Mouse (Mus musculus) cerebellum, adult 11-12 months (tissue): ENCODE results near the gene Olfr450.

Experiments used
- DNase-seq: peaks from one replicate; pipeline ENCODE4 v3.0.0; 2022

Gene Olfr450

DNA sequence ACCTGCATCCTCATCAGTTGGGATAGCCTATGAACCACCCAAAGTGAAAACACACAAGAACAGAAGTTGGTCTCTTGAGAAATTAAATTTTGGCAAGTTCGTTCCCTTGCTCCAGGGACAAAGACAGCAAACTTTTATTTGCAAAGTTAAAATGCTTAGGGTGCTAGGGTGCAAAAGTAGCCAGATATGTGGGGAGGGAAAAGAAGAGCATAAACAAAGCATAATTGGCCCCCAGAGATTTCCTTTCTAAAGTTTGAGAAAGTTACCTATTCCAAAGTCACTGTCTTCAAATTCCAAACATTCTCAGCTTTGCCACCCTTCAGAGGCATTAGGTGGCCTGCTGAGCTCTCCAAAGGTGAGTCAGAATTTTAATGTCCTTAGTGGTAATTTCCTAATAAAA lies at the start of gene Olfr450:
Gene Olfr450, plus strand, starts transcription at position 301 of the 400 bp plus-strand sequence.
- no peak for DNase-seq

DNA sequence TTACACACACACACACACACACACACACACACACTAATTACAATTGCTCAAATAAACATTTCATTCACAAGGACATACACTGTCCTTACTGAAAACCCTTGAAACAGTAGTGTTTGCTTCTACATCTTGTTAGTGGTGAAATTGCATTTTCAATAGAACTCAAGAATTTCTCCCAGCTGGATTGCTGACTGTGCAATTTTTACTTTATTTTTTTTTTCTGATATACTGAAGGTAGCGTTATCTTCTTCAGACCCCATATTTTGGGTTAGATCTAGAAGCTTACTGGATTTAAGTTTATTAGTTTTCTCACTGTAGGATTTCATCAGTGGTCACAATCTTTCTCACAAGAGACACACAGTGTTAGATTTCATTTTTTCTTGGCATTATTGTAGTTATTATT lies 34.7 kb upstream of the Olfr450 start:
- no peak for DNase-seq

DNA sequence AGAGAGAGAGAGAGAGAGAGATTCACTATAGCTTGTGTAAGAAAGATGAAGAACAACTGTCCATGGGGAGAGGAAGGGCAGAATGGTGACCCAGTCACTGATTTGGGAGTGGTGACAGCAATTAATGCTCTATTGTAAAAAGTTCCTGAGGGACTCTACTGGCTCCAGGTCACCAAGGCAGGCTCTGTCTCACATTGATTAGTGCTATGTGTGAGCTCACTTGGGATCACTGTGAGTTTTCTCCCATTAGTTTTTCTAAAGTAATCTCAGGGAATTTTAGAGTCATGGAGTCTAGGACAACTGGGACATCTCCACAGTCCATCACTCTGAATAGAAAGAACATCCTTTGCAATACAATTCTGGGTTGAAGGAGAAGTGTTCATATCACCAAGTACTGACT lies 26.9 kb upstream of the Olfr450 start, which contains the start of gene Olfr452:
Gene Olfr452, plus strand, starts transcription at position 301 of the 400 bp plus-strand sequence.
- DNase-seq: no peak

DNA sequence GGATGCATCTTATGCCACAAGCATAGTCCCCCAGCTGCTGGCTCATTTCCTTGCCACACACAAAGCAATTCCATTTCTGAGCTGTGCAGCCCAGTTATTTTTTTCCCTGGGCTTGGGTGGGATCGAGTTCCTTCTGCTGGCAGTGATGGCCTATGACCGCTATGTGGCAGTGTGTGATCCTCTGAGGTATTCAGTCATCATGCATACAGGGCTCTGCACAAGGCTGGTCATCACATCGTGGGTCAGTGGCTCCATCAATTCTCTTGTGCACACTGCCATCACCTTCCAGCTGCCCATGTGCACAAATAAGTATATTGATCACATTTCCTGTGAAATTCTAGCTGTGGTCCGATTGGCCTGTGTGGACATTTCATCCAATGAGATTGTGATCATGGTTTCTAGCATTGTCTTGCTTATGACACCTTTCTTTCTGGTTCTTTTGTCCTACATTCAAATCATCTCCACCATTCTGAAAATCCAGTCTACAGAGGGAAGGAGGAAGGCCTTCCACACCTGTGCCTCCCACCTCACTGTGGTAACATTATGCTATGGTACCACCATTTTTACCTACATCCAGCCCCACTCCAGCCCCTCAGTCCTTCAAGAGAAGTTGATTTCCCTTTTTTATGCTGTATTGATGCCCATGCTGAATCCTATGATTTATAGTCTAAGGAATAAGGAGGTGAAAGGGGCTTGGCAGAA lies 21.3 kb upstream of the Olfr450 start:
- DNase-seq: no peak

DNA sequence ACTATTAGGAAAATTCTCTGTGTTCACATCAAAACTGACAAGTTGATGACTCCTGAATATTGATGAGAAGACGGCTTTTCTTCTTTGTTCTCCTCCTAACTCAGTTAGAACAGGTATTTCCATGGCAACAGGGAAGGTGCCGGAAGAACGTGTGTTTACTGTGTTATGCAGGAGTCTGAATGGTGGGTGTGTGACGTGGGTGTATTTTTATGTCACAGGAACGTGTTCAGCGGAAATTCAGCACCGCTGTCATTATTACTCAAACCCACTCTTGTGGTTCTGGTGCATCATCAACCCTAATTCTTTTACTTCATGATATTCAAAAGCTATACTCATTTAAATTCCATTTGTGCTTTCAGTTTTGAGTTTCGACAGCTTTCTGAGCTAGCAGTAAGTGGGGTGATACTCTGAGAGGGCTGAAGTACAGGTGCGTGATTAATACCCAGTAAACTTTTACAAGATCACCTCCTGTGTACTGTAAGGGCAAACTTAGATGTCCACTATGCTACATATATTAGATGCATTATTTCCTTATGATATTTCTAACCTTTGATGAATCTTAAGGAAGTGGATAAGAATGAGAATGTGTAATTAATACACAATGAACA lies 20.7 kb upstream of the Olfr450 start:
- DNase-seq: no peak

DNA sequence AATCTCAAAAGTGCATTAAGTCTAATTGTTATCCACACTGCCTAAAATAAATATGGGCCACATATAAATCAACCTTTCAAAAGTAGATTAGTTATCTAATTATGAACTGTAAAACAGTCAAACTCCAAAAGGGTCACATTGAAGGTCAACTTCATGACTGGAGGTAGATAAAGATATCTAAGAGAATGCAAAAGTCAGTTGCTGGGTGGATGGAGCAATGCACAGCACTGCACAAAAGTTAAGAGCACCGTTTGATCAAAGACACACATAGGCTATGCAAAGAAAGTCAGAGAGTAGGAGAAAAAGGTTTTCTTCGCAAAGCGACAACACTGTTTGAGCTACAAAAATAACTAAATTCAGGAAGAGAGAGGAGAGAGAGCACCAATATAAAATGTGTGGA lies 16.8 kb upstream of the Olfr450 start:
- no peak for DNase-seq

DNA sequence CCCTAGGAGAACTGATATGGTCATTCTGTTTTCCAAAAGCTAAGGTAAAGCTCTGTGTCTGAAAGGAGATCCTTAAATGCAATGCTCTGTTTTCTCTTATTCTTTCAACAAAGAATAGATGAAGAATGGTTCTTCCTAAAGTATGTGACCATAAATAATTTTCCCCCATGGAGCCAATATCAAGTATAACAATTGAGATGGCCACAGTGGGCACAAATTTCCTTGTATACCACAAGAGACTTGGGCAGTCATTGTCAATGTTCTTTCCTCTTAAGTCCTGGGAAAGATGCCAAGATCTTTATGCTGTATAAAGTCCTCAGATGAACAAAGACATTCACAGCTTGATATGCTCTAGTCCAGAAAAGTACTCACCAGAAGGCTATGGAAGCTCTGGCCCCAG lies 22.3 kb downstream of the Olfr450 start, which contains the start of gene Olfr449:
Gene Olfr449, plus strand, starts transcription at position 301 of the 400 bp plus-strand sequence.
- no peak for DNase-seq

DNA sequence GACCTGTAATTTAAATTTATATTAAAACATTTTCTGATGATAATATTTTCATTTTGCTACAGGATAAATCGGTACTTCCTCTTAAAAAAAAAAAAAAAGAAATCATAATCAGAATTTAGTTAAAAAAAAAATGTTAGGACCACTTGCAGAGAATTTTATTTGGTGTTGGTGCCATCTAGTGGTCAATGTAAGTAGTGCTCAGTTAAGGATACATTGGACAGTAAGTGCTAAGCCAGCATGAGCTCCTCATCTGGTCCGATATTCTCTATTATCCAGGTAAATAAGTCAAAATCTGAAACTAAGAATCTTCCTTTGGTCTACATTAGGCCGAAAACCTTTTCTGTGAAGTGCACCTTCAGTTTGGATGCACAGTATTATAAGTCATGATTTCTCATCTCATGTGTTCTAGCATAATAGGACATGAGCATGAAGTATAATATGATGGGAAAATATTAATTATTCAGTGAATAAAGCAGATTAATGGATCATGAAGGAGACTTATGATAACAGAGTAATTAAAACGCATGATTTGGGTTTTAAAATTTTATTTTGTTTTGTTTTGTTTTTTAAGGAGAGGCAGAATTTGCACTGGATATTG lies 48.6 kb downstream of the Olfr450 start:
- DNase-seq: no peak
